Mouse (Mus musculus): Measurements from ENCODE around the gene Ncoa5. TPM values are rescaled to one million over a fixed set of nuclear protein-coding genes. Genes with fewer than 3 reads are reported as not detected.

Ncoa5 gene
- total RNA-seq, 2 experiments from 2014 or later = 29.3 to 35.9 TPM

DNA sequence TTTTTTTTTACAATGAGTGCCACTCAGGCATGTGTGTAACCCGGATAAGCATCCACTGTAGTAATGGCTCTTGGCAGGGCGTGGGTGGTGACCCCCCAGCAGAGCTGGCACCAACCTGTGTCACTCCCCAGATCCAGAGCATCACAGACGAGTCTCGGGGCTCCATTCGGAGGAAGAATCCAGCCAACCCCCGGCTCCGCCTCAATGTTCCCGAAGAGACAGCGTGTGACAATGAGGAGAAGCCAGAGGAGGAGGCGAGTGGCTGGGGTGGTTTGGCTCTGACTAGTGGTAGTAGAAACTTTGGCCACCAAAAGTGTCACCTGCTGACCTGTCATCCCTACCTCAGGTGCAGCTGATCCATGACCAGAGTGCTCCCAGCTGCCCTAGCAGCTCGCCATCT, 38.7 kb downstream of the Ncoa5 start:
- no peak for DNase-seq

DNA sequence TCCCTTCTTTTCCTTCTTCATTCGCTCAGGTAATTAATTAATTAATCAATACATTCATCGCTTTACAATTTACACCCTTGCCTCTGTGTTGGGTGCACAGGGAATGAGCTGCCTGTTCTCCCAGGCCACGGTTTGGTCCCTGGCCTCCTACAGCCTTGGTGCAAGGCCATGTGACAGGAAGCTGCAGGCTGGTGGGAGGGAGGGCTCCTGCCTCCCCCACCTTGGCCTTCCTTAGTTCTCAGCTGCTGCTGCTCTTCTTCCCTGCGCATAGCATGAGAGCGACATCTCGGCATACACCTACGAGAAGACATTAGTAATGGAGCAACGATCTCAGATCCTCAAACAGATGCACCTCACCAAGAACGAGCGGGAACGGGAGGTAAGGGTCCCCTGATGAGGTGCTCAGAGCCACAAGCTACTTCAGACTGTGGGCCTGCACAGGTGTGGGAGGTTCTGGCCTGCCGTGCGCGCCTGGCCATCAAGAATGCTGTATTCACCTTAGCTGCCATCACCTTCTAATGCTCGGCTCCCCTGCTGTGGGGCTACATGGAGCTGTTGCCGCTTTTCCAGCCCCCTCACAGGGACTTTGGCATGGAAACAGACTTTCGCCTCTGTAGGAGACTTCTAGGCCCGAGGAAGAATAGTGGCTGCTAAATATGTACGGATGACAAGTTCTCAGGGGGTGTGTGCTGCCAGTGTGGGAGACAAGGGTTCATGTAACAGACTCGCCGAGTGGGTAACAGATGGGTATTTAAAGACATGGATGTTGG, 39.8 kb downstream of the Ncoa5 start:
- DNase-seq = no peak

DNA sequence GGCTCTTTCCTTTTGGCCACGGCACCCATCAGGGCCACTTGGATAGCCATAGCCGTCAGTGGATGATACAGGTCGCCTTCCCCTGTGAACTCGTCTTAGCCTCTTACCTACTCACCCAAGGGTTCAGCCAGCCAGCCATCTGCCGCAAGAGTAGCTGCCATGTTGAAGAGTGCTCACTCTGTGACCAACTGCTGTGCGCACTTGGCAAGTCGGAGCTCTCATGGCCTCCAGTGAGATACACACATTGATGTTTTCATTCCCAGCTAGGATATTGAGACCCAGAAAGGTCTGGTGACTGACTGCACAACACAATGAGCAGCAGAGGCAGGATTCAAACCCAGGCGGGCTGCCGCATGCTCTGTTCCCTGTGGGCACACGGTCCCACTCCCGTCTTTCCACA, 40.5 kb downstream of the Ncoa5 start:
- no peak for DNase-seq

DNA sequence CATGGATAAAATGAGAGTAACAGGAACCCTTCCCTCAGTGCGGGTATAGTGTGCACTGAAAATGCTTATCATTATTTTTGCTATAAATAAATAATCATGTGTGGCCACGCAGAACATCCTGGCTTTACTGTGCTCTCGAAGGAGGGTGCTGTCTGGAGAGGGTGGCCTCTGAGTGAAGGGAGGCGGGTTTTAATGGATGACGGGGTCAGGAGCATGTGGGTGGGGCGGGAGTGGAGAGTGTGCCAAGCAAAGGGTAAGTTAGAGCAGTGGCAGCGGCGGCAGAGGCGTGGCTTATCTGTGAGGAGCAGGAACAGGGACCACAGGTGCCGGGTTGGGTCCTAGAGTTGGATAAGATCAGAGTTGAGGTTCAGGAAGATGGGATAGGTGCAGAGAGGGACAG, 42.9 kb downstream of the Ncoa5 start:
- no peak for DNase-seq

DNA sequence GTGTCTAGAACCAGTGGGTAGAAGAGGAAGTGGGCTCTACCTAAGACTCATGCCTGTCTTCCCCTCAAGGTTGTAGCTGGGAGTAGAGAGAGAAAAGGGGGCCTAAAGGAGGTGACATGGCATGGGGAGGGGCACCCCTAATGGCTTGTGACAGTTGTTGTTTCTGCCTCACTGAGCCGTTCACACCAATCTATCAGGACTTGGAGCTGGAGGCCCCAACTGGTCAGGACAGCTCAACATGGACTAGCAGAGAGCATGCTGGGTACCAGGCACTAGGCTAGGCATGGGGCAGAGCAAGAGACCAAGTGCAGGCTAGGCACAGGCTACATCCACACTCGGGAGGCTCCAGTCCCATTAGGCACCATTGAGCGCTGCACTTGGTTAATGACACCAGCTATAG, 43.6 kb downstream of the Ncoa5 start:
- DNase-seq = no peak

DNA sequence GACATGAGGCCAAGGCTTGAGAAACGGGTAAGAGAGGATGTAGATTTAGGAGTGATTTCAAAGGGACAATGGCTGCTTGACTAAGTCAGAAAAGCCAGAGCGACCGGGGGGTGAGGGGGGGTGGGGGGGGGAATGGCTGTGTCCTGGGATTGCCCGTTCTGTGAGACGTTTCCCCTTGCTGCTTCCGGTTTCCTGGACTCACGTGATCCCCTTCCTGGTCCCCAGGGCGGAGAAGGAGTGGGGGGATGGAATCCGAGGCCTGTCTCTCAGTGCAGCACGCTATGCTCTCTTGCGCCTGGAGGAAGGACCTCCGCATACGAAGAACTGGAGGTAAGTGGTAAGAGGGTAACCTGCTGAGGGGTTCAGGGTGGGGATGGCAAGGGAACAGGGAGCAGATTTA, 45.9 kb downstream of the Ncoa5 start:
- no peak for DNase-seq

DNA sequence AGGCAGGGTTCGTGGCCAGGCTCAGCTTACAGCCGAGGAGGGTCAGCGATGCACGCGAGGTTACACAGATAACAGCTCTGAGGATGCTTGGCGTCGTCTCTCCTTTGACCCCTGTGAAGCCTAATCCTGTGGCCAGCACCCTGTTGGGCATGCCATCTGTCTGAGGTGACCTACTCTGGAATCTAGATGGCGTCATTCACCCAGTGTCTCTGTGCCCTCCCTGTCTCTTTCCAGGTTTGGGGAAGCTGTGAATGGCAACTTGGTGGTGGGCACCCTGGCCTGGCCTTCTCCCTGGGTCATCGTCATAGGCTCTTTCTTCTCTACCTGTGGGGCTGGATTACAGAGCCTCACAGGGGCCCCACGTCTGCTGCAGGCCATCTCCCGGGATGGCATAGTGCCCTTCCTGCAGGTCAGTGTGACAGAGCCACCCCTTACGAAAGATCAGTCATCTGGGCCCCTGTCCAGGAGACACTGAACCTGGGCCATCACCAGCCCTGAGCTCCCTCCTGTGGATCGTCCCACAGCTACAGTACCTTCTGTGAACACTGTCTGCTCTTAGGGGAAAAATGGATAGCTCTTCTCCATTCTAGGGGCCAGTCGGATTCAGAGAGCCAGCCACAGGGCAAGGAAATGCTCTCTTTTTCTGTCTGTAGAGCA, 48.2 kb downstream of the Ncoa5 start:
- no peak for DNase-seq

DNA sequence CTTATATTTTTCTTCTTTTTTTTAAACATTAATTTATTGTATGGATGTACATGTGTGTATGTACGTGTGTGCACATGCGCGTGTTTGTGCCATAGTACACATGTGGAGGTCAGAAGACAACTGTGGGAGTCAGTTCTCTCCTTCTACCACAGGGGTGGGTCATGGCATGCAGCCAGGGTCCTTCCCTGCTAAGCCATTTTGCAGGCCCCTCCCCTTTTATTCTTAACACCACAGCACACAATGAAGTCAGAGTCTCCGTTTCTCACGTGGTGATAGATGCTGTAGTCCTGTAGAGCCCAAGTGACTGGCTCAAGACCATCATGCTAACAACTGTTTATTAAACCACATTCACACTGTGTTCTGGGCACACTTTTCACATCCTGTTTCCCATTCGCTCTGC, 48.7 kb downstream of the Ncoa5 start:
- DNase-seq = no peak

DNA sequence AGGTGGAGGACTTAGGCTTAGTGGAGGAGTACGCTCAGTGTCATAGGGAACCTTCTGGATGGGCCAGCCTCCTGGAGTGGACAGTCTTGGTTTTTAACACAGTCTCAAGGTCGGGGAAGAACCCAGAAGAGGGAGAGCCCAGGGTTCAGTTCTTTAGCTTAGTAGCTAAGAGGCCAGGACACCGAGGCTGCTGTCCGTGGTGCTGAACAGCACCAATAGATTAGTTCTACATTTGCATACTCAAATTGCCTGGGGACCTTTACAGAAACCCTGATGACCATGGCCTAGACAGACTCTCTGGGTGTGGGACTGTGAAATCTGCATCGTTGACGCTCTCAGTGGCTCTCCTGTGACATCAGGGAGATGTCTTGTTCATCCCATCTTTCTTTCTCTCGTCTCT, 54.9 kb downstream of the Ncoa5 start:
- DNase-seq = peak; percentile 76

DNA sequence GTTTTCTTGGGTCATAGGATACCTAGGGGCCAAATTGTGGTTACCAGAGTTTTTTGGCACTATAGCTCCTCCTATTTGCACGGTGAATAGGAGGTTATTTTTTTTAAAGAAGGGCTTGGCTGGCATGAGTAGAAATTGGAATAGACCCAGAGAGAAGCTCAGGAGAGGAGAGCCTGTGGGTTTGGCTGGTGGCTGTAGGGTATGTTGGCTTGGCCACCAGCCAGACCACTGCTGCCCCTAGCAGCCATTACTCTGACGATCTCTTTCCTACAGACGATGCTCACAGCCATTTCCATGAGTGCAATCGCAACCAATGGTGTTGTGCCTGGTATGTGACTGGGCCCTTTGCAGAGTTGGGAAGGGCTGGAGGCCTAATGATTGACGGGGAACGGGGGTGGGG, 59.1 kb downstream of the Ncoa5 start:
- DNase-seq = no peak

DNA sequence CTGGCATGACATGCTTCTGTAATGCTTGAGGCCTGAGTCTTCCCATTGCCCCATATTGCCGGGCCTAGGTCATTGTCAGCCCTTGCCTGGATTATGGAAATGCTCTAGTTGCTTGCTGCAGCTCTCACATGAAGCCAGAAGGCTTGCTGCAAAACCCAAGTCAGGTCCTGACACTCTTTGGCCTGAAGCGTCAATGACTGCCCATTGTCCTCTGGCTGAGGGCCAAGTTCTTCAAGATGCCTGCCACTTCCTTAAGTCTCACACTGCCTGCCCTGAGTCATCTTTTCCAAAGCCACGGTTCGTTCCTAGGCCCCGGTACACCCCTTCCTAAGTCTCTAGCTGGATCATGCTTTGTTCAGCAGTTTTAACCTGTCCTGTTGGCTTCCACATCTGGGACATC, 62.0 kb downstream of the Ncoa5 start:
- DNase-seq = no peak

DNA sequence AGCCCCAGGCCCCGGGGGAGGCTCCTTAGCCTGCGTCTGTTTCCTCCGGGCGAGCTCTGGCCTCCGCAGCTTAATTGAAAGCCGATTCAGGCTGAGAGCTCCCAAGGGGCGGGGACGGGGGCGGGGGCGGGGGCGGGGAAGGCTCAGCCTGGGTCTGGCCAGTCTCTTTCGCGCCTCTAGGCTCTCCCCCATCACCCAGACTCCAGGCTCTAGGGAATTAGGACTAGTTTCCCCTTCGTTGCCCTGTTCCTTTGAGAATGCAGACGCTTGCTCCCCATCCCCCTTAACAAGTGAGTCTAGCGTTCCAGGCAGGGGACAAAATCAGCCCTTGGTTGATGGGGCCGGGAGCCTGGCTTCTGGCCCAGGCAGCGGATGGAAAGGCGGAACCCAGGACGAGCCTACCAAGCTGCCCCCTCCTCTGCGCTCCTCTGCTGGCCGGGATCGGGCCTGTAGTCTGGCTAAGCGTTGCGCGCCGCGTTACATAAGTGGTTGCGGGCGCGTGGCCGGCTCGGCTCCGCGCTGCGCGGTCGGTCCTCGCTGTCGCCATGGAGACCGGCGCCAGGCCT, 64.0 kb downstream of the Ncoa5 start:
- no peak for DNase-seq

DNA sequence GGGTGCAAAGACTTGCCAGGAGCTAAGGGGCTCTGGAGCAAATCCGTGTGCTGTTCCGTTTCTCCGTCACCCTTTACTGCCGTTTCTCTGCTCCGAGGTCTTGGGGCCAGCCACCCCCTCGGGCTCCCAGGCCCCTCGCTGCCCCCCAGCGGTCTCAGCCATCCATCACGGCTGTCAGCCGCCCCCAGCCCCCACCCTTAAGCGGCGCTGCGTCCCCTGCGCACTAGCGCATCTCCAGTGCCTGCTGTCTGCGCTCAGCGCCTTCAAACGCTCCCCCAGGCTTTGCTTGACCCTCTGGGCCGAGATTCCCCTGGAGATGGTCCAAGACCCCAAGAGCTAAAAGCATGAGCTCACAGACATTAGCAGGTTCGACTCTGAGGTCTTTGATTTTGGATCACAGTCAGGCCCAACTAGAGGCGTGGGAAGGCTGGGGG, 65.3 kb downstream of the Ncoa5 start:
- DNase-seq = no peak

DNA sequence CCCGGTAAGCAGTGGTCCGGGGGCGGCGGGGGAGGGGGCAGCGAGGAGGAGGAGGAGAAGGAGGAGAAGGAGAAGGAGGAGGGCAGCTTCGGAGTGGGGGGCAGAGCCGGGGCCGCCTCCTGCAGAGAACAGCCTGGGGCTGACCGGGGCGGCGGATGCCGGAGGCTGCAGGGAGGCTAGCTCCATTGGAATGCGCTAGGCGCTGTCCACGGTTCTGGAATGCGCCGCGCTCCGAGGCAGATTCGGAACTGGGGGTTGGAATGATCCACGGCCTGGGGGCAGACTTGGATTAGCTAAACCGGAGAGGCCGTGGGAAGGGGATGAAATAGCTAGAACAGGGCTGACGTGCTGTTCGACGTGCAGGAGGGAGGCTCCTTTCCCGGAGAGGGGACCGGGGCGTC, 66.2 kb downstream of the Ncoa5 start:
- peak; percentile 89 for DNase-seq

DNA sequence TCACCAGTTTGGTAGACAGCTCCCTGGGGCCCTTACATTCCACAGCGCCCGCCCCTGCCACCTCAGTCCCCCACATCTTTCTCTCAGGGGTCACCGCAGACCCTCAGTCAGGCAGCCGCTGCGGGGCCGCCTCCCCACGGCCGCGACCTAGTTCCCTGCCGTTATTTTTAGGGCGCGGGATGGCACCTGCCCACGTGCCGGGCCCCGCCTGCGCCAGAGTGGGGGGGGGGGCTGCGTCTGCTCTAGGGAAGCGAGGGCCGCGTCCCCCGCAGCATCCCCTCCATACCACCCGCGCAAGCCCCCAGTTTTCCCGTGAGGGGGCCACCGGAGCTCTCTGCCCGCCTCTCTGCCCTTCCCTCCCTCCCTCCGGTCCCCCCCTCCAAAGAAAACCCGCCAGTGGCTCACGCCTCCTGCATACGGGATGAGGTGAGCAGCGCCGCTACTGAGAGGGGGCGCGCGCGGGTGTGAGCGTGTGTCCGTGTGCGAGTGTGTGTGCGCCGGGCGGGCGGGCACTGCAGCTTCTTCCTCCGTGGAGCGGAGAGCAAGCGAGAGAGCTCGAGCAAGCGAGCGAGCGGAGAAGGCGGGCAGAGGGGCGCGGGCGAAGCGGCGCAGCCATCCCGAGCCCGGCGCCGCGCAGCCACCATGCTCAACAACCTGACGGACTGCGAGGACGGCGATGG, 66.8 kb downstream of the Ncoa5 start:
- no peak for DNase-seq

DNA sequence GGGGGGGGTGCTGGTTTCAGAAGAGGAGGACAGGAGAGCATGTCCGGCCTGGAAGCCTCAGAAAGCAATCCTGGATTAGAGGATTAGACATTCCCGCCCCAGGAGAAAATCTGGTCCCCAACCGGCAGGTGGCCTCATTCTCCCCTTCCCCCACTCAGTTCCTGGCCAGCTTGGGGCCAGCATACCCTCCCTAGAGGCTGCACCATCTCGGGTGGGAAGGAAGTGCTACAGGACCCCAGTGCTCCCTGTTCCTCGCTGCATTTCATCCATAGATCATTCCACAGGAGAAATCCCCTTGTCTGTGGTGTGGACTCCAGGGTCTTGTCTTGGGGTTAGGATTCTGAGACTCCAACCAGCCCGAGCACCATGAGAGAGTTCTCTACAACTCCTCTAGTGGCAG, 67.5 kb downstream of the Ncoa5 start:
- DNase-seq = no peak

DNA sequence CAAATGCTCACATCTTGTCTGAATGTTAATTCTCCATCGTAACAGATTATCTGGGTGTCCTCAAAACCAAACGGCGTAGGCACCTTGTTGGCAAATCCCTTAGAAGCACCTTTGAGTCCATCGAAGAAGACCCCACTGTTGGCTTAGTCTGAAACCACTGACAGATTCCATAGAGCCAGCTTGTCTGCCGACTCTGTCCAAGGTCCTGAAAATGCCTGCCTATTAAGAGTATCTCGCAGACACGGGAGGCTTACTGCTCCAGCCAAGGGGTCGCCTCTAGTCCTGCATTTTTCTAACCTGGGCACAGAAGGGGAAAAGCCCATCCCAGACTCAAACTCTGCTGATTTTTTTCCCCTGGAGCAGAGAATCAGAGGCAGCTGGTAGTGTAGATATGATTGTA, 68.3 kb downstream of the Ncoa5 start:
- peak; percentile 64 for DNase-seq

DNA sequence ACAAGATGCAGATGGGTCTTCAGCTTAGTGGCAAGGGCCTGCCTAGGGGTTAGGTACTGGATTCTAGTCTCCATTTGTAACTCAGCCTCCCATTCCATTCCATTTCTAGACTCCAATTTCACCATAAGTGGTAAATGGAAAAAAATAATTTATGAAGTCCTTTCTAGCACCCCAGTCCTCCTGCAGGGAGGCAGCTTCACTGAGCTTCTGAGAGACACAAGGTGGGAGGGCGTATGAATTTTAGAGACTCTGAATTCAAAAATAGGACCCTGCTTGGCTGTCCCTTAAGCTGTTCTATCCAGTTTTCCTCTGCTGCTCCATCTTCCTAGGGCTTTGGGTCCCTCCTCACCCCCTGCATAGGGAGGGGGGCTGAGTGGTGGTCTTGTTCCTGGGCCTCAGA, 69.7 kb downstream of the Ncoa5 start:
- no peak for DNase-seq

DNA sequence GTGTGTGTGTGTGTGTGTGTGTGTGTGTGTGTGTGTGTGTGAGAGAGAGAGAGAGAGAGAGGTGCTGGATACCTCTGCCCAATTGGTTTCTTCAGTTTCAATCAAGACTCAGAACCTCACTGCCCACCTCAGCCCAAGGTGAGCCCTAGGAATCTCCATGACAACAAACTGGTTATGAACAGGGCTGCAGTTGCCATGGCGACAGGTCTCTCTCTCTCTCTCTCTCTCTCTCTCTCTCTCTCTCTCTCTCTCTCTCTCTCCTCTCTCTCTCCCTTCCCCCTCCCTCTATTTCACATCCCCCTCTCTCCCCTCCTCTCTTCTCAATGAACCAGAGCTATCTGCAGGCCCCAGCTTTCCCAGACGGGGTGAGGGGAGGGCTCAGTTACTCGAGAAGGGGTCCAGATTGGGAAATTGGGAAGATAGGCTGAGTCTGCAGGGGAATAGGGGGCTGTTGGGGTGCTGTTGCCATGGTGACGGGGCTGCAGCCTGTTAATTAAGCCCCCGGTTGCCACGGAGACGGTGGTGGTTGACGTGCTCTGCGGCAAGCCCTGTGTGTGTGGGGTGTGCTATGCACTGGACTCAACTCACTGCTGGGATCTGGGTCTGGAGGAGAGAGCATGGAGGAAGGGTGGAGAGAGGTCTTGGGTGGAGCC, 70.3 kb downstream of the Ncoa5 start:
- no peak for DNase-seq

DNA sequence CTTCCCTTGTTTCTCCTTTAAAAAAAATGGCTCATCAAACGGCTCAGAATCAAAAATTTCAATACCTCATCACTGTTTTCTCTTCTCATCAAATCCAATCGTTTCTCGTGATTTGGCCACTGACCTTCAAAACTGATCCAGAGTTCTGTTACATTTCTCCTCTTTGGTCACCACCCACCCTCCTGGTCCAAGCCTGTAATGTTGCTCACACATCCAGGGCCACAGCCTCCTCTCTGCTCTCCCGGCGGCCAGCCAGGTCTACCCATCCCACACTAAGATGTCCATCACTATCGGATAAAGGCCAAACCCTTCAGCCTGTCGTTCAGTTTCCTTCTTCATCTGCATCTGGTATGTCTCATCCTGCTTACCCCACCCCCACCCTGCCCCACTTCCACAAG, 72.5 kb downstream of the Ncoa5 start:
- no peak for DNase-seq

DNA sequence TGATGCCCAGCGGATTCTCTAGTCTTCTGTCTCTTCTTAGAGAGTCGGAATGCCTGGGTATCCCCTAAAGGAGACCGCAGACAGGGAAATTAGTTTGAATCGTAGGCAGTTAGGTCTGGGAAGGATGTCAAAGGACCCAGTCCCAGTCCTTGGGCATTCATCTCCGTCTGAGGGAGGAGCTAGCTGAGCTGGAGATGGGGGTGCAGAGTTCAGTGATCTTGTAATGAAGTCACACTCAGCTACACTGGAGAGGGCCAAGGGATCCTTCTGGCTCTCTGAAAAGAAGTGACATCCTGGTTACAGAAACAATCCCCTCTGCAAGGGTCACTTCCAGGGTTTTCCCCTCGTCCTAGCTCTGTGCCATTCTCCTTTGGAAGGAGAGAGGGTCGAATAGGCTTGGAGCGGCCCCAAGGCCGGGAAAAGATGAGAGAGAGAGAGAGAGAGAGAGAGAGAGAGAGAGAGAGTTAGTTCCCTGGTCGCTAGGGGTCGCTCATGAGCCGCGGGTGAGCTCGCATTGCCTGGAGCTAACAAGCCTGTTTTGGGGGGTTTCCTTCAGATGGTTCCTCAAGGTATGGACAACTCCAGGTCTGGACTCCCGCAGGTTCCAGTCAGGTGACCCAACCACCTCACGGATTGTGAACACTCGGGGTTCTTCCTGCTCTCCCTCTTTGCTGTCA, 73.0 kb downstream of the Ncoa5 start:
- peak; percentile 87 for DNase-seq

Data from adrenal gland, postnatal 10 days (tissue).